Mouse (Mus musculus) kidney, postnatal 0 days (tissue): ENCODE results near the gene Hist1h2bm. TPM values are rescaled to one million over a fixed set of nuclear protein-coding genes. Genes with fewer than 3 reads are reported as not detected.
"Not testable (repeated sequence)": the region's sequence is repeated elsewhere in the genome, so short reads cannot be mapped to it uniquely, and the experiment has no call there.

Experiments
- ATAC-seq: fragments of 200-750 bp; cut with Nextera tagmentation; replicated peaks from 2 replicates; pipeline ENCODE4 v1.8.0; 2017; ENCODE audit warnings: low read depth, moderate number of reproducible peaks, moderate TSS enrichment, moderate library complexity; ENCODE audit not compliant: low FRiP score
- DNase-seq: peaks from one replicate; pipeline ENCODE4 v3.0.0-alpha.2; 2016; ENCODE audit warnings: low spot score
- H3K27ac ChIP-seq: fragments of 300-500 bp; sonication (generic); 2 replicates; pipeline ENCODE4 v1.5.1; 2014; ENCODE audit warnings: mild to moderate bottlenecking
- H3K27me3 ChIP-seq: fragments of 300-500 bp; sonication (generic); 2 replicates; pipeline ENCODE4 v1.6.1; 2014; ENCODE audit warnings: low read length, mixed read lengths; ENCODE audit not compliant: insufficient read depth
- H3K36me3 ChIP-seq: fragments of 300-500 bp; sonication (generic); 2 replicates; pipeline ENCODE4 v1.6.1; 2014; ENCODE audit warnings: low read length, mixed read lengths; ENCODE audit not compliant: insufficient read depth
- H3K4me1 ChIP-seq: fragments of 300-500 bp; sonication (generic); replicated peaks from 2 replicates; pipeline ENCODE4 v1.6.1; 2014; ENCODE audit warnings: antibody characterized with exemption, low read length, mixed read lengths; ENCODE audit not compliant: insufficient read depth
- H3K4me2 ChIP-seq: fragments of 300-500 bp; sonication (generic); 2 replicates; pipeline ENCODE4 v1.6.1; 2014; ENCODE audit warnings: mild to moderate bottlenecking, low read length, moderate library complexity, mixed read lengths
- H3K4me3 ChIP-seq: fragments of 300-500 bp; sonication (generic); replicated peaks from 2 replicates; pipeline ENCODE4 v1.5.1; 2014; ENCODE audit warnings: low read depth, low read length
- H3K9ac ChIP-seq: fragments of 300-500 bp; sonication (generic); 2 replicates; pipeline ENCODE4 v1.6.1; 2014; ENCODE audit warnings: low read depth, low read length
- H3K9me3 ChIP-seq: fragments of 300-500 bp; sonication (generic); replicated peaks from 2 replicates; pipeline ENCODE4 v1.6.1; 2016; ENCODE audit warnings: low read length, inconsistent platforms, mixed read lengths
- CTCF ChIP-seq: IDR thresholded peaks from 2 replicates; pipeline ENCODE4 v1.5.1; 2016; ENCODE audit warnings: antibody characterized with exemption, low read depth, mild to moderate bottlenecking, moderate library complexity
- WGBS: fragments of 180-500 bp; shearing (Covaris S2); extraction: QIAGEN DNeasy Blood & Tissue Kit; methylation state at CpG from one replicate; pipeline ENCODE4 v1.1.7; 2014; 5-methylcytosine and 5-hydroxymethylcytosine counted together
- polyA plus RNA-seq: library from polyadenylated mRNA; unstranded; fragments of >200 nt; fragmentation: Nextera tagmentation; extraction: Ambion mirVana; gene quantifications from 2 replicates; pipeline ENCODE4 v1.2.1, GENCODE M21; 2015

Gene Hist1h2bm
- 2.1 and 2.4 TPM in 2 replicates for polyA plus RNA-seq

GRCm38 (mm10) chr13:21721757-21722372 is at the start of gene Hist1h2bm:
TSS of gene Hist1h2bm (plus strand) at chr13:21722044.
- DNase-seq, result peak; percentile 98
- H3K27me3 ChIP-seq, H3K36me3 ChIP-seq, H3K9me3 ChIP-seq: not testable (repeated sequence)
- Histone ChIP-seq H3K9ac (peak within 1 kb of the TSS; percentile 46), H3K4me1 (peaks cover 13% of the 10 kb centered on the region), H3K27ac (peak within 1 kb of the TSS; percentile 87), H3K4me2 (peak within 1 kb of the TSS; percentile 62), H3K4me3 (peak within 1 kb of the TSS; percentile 35)
- under 1% methylated on average over 37 of the region's 37 CpGs for WGBS
- ATAC-seq, result peak; percentile 95

DNA sequence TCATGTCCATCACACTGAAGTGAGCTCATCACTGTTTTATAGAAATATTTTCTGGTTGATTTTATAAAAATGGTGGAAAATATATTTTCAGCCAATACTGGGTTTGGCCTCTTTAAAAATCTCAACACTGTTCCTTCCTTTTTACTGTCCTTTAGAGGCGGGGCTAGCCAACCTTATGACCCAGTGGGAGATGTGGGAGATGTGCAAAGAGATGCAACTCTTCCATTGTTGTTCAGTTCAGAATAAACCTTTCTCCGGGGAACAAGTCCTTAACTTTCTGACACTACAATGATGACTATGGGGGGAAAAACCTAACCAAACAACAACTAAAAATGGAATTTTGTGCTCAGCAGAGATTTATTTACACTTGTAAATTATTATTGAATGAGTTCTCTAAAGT is 44.5 kb upstream of the Hist1h2bm start, which contains the start of gene Olfr1360:
TSS of gene Olfr1360 (minus strand) at position 101 of the 400 bp plus-strand sequence.
- Histone ChIP-seq H3K9me3 (no peaks in the 10 kb centered on the region), H3K4me1 (no peaks in the 10 kb centered on the region), H3K4me3 (no peak within 1 kb of the TSS), H3K4me2 (no peak within 1 kb of the TSS), H3K9ac (no peak within 1 kb of the TSS), H3K27ac (no peak within 1 kb of the TSS), H3K27me3 (no peaks in the 10 kb centered on the region), H3K36me3 (no peaks in the 10 kb centered on the region)
- TF ChIP-seq CTCF, result no peak
- ATAC-seq, result no peak
- 86% methylated on average over 2 of the region's 2 CpGs for WGBS
- no peak for DNase-seq

- DNase-seq, result no peak
- Histone ChIP-seq H3K4me3 (no peak within 1 kb of the TSS), H3K36me3 (no peaks in the 10 kb centered on the region), H3K27ac (no peak within 1 kb of the TSS), H3K9me3 (no peaks in the 10 kb centered on the region), H3K9ac (no peak within 1 kb of the TSS), H3K4me1 (no peaks in the 10 kb centered on the region), H3K27me3 (no peaks in the 10 kb centered on the region), H3K4me2 (no peak within 1 kb of the TSS)
- ATAC-seq, result no peak
- TF ChIP-seq CTCF, result no peak
These were observed 24.0 kb upstream of the Hist1h2bm start, which contains the start of gene Olfr1359 for GRCm38 (mm10) chr13:21697811-21698210. TSS of gene Olfr1359 (plus strand) at chr13:21698111.

DNA sequence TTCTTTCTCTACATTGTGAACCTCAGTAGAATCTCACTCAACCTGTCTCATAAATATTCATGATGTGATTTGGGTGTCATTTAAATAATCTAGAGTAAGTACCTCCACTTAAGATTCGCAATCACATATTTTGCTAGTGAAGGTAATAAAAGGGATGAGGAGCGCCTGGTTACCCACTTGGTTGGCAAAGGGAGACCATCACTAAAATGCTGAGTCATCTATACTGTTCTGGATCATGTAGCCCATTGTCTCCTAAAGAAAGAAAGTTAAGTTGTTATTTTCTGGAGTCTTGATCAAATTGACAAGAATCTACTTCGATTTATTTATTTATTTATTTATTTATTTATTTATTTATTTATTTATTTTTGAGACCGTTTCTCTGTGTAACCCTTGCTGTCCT is 15.2 kb upstream of the Hist1h2bm start:
- Histone ChIP-seq H3K9ac (no peak overlapping the region), H3K27me3 (no peaks in the 10 kb centered on the region), H3K4me2 (no peak overlapping the region), H3K27ac (no peak overlapping the region), H3K4me1 (no peaks in the 10 kb centered on the region), H3K9me3 (no peaks in the 10 kb centered on the region), H3K4me3 (no peak overlapping the region), H3K36me3 (no peaks in the 10 kb centered on the region)
- 72% methylated on average over 4 of the region's 4 CpGs for WGBS
- no peak for ATAC-seq
- DNase-seq, result no peak
- no peak for TF ChIP-seq CTCF

GRCm38 (mm10) chr13:21710031-21710711 is 11.7 kb upstream of the Hist1h2bm start:
- H3K27ac ChIP-seq, result peak overlapping the region; percentile 81
- H3K27me3 ChIP-seq, result no peaks in the 10 kb centered on the region
- H3K9me3 ChIP-seq, result no peaks in the 10 kb centered on the region
- H3K9ac ChIP-seq, result peak overlapping the region; percentile 54
- peaks cover 3% of the 10 kb centered on the region; the same call in 1 of the 2 replicates for H3K4me1 ChIP-seq
- ATAC-seq (peak; percentile 78), DNase-seq (peak; percentile 96)
- under 1% methylated on average over 32 of the region's 32 CpGs for WGBS
- H3K4me3 ChIP-seq, result peak overlapping the region; percentile 75
- H3K4me2 ChIP-seq, result peak overlapping the region; percentile 78
- no peaks in the 10 kb centered on the region for H3K36me3 ChIP-seq
- peak; percentile 91 for TF ChIP-seq CTCF

- Histone ChIP-seq H3K36me3 (no peaks in the 10 kb centered on the region), H3K4me2 (peak overlapping the region; percentile 78), H3K4me1 (peaks cover 3% of the 10 kb centered on the region; the same call in 1 of the 2 replicates), H3K27ac (no peak overlapping the region; the same call in 1 of the 2 replicates), H3K9ac (0 out of 2 replicates have a peak overlapping the region, but pooled peaks have one; percentile 35), H3K9me3 (no peaks in the 10 kb centered on the region), H3K27me3 (no peaks in the 10 kb centered on the region), H3K4me3 (peak overlapping the region; percentile 39)
- ATAC-seq, result peak; percentile 79
- no peak for TF ChIP-seq CTCF
- DNase-seq, result peak; percentile 48
- 2% methylated on average over 22 of the region's 22 CpGs for WGBS
These were observed 10.9 kb upstream of the Hist1h2bm start for GRCm38 (mm10) chr13:21710821-21711525.
